Mouse (Mus musculus): ENCODE results near the gene Slc27a4.

The Slc27a4 gene

DNA sequence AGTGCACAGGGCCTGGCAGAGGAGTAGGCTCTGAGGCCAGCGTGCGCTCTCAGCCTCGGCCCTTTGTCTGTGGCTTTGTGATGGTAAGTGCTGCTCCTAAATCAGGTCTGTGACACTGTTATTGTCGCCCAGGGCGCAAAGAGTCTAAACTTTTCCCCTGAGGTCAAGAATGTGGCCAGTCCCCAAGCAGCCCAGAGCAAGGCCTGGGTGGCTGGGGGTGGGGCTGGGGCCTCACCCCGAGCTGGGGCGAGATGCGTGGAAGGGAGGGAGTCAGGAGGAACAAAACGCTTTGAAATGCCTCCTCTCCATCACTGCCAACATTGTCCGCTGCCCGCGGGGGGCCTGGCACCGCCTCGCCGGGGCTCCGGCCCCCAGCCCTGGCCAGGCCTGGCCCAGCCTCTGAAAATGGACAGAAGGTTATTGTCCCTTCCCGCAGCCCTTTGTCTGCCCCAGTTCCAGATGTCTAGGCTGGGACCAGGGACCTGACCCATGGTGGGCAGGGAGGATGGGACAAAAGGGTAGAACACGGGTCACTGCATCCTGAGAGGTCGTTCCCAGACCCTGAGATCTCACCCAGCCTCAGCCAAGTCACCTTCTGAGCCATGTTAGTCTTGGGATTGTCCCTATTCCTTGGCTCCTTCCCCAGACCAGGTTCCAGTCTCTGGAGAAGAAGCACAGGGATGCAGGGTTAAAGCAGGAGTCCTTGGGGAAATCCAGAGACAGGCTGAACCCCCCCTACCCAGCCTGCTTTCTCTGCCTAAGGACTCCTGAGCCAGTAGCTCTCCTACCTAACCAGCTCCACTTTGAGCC lies 54.2 kb downstream of the Slc27a4 start:
- DNase-seq (ENCODE audit: low spot score): no peak

DNA sequence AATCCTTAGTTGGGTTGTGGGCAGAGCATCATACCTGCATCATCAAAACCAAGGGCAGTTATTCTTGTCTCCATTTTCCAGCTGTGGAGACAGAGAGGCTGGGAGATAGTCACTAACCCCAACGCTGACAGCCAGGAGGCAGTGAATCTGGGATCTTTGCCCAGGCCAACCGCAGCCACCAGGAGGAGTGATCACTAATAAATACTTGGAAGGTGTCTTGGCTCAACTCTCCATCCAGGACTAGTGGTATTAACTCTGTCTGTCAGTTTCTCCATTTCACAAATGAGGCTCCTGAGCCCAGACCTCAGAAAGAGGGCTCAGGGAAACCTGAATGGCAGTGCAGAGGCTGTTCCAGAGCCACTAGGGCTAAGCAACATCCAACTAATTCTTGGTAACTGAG lies 54.9 kb downstream of the Slc27a4 start:
- no peak for DNase-seq (ENCODE audit: low spot score)

DNA sequence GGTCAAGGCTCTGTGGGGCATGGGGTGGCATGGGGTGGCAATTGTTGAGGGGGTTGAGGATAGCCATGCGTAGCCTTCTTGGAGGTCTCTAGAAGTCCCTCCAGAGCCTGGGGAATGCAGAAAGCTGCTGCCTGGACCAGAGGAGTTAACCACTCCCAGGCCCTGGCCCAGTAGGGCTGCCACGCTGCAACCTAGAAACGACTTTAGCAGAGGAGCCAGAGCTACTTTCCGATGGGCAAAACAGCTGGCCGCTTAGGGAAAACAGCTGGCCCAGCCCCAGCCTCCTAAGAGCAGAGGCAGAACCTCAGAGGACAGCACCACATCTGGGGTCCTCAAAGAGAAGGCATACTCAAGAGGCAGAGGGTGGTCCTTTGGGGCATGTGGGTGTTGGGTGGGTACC lies 55.5 kb downstream of the Slc27a4 start:
- no peak for DNase-seq (ENCODE audit: low spot score)

DNA sequence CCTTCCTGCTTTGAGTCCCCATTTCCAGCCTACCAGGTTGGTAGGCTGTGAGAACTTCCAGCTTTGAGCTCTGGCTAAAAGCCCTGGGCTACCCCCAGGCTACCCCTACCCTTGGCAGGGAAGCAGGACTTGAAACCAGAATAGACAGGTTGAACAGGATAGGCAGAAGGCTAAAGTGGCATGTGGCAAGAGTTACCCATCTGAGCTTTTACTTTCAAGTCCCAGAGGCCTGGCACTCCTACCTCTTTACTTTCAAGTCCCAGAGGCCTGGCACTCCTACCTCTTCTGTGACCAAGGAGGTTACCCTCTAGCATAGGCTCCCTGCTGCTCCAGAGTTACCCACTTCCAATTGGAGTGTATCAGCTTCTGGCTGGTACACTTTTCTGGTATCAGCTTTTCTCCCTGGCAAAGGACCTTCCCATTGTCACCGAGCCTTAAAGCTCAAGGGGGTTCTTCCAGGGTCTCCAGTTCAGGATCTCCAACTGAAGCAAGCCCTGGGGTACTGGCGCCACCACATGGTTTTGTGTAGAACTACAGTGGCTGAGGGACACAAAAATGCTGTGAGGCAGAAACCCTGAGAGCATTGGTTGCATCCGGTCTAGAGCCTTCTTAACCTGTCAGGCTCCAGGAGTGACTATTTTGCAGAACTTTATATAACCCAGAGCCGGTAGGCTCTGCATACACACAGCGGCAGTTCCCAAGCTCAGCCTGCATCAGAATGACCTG lies 56.5 kb downstream of the Slc27a4 start:
- peak; percentile 41 for DNase-seq (ENCODE audit: low spot score)

DNA sequence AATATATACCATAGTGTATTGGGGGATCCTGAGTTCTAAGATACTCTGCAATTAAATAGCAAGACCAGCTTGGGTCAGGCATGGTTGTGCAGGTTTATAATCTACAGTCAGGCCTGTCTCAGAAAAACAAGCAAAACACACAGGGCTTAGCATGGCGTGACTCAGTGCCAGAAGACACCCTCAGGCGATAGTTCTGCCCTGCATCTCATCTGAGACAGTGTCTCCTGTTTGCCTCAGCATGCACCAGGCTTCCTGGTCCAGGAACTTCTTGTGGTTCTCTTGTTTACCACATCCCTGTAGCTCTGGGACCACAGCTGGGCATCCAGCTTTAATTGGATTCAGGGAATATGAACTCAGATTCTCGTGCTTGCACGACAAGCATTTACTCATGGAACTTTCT lies 62.7 kb downstream of the Slc27a4 start:
- no peak for DNase-seq (ENCODE audit: low spot score)

All from ovary, postnatal 14 days (tissue).